Mouse (Mus musculus) liver, adult 2 months (tissue): ENCODE data around the gene Atxn1l.
"Not testable (repeated sequence)": the region's sequence is repeated elsewhere in the genome, so short reads cannot be mapped to it uniquely, and the experiment has no call there.

Experiments
- CTCF ChIP-seq: fragments of 200-500 bp; IDR thresholded peaks from 2 replicates; pipeline ENCODE4 v1.5.1; 2011; ENCODE audit warnings: low read depth, low read length, control low read depth
- POLR2A ChIP-seq: fragments of 200-500 bp; IDR thresholded peaks from 2 replicates; pipeline ENCODE4 v1.6.1; 2011; ENCODE audit warnings: low read length, control low read depth; ENCODE audit not compliant: insufficient read depth; ENCODE audit errors: extremely low read depth

- TF ChIP-seq POLR2A, CTCF: not testable (repeated sequence)
Observed at GRCm38 (mm10) chr8:109755554-109755953, 18.0 kb upstream of the Atxn1l start.
